Mouse (Mus musculus): ENCODE data around the gene Slc15a1. TPM values are rescaled to one million over a fixed set of nuclear protein-coding genes. Genes with fewer than 3 reads are reported as not detected.

Gene Slc15a1
- polyA plus RNA-seq, 1 experiment from 2014 or later = 0.08 TPM

- H3K9ac ChIP-seq = no peak overlapping the region
- ATAC-seq (ENCODE audit: insufficient number of reproducible peaks, insufficient read depth, low FRiP score, low TSS enrichment, low read depth) = no peak; the same call in 1 of the 2 replicates
- H3K4me2 ChIP-seq = no peak overlapping the region
Observed at GRCm38 (mm10) chr14:121492328-121492727, 12.7 kb downstream of the Slc15a1 start.

DNA sequence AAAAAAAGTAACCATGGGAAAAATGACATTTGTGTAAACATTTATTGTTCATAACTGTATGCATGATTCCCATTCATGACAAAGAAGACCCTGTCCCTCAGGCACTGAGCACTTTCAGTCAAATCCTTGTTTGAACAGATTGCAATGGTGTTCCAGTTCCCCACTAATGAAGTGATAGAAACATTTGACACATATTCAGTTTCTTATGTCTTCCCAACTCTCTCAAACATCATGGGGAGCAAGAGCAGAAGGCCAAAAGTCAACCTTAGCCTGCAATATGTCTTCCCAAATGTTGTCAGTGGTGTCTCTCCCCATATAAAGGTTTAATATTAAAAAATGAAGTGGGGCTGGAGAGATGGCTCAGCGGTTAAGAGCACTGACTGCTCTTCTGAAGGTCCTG is 19.3 kb downstream of the Slc15a1 start:
- Histone ChIP-seq H3K36me3 (no peaks in the 10 kb centered on the region), H3K27ac (no peak overlapping the region), H3K27me3 (no peaks in the 10 kb centered on the region), H3K9me3 (no peaks in the 10 kb centered on the region), H3K4me2 (no peak overlapping the region), H3K4me1 (no peaks in the 10 kb centered on the region), H3K4me3 (no peak overlapping the region), H3K9ac (no peak overlapping the region)
- 82% methylated on average over 1 of the region's 1 CpGs for WGBS
- ATAC-seq (ENCODE audit: insufficient number of reproducible peaks, insufficient read depth, low FRiP score, low TSS enrichment, low read depth) = no peak

More at GRCm38 (mm10) chr14:121492328-121492727, 12.7 kb downstream of the Slc15a1 start:
- Histone ChIP-seq H3K9me3 (no peaks in the 10 kb centered on the region), H3K36me3 (no peaks in the 10 kb centered on the region), H3K4me1 (no peaks in the 10 kb centered on the region), H3K27me3 (peaks cover 10% of the 10 kb centered on the region), H3K27ac (no peak overlapping the region), H3K4me3 (no peak overlapping the region)
- 51% methylated on average over 8 of the region's 8 CpGs for WGBS

DNA sequence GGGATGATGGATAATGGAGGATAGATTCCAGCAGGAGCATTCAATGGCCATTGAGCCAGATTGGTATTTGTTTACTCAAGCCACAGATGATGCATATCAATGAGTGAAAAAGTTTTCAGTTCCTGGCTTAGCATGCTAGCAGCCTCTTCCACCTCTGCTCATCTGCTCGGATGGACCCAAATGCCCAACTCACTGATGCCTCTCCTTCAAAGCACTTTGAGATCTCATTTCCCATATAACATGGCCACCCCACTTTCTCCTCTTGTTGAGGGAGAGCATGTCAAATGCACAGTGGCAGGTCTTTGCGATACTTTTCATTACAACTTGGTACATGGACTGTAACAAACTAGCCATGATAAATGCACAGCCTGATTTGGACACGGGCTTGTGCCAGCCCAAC is 20.6 kb downstream of the Slc15a1 start:
- no peaks in the 10 kb centered on the region for H3K27me3 ChIP-seq
- H3K9ac ChIP-seq = no peak overlapping the region
- no peak overlapping the region for H3K27ac ChIP-seq
- no peaks in the 10 kb centered on the region for H3K36me3 ChIP-seq
- no peaks in the 10 kb centered on the region for H3K4me1 ChIP-seq
- WGBS = 88% methylated on average over 3 of the region's 3 CpGs
- no peaks in the 10 kb centered on the region for H3K9me3 ChIP-seq
- ATAC-seq (ENCODE audit: insufficient number of reproducible peaks, insufficient read depth, low FRiP score, low TSS enrichment, low read depth) = no peak
- H3K4me2 ChIP-seq = no peak overlapping the region
- no peak overlapping the region for H3K4me3 ChIP-seq

DNA sequence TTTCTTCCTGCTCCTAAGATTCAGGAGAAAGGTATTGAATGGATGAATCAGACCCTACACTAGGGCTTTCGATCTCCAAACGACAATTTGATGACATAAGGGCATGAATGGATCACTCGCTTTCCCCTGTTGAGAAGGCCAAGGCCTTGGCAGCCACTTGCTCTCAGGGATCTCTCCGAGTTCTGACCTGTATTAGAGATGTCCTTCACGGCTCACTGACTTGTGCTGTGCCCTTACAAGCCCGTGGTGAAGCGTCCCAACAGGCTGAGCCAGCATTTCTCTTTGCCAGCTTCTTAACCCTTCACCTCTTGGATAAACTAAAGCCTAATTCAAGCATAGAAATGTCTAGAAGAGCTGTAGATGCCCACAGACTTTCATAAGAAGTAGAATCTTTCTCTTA is 22.9 kb downstream of the Slc15a1 start:
- 71% methylated on average over 7 of the region's 7 CpGs for WGBS
- Histone ChIP-seq H3K9me3 (no peaks in the 10 kb centered on the region), H3K4me1 (no peaks in the 10 kb centered on the region), H3K9ac (no peak overlapping the region), H3K36me3 (no peaks in the 10 kb centered on the region), H3K27ac (no peak overlapping the region), H3K4me2 (no peak overlapping the region), H3K4me3 (no peak overlapping the region), H3K27me3 (no peaks in the 10 kb centered on the region)
- ATAC-seq (ENCODE audit: insufficient number of reproducible peaks, insufficient read depth, low FRiP score, low TSS enrichment, low read depth) = no peak

- 78% methylated on average over 2 of the region's 2 CpGs for WGBS
- Histone ChIP-seq H3K9me3 (no peaks in the 10 kb centered on the region), H3K4me2 (no peak overlapping the region), H3K36me3 (no peaks in the 10 kb centered on the region), H3K27me3 (no peaks in the 10 kb centered on the region), H3K27ac (no peak overlapping the region), H3K4me3 (no peak overlapping the region), H3K9ac (no peak overlapping the region), H3K4me1 (no peaks in the 10 kb centered on the region)
- ATAC-seq (ENCODE audit: insufficient number of reproducible peaks, insufficient read depth, low FRiP score, low TSS enrichment, low read depth) = no peak
Observed at GRCm38 (mm10) chr14:121481591-121481990, 23.5 kb downstream of the Slc15a1 start.

DNA sequence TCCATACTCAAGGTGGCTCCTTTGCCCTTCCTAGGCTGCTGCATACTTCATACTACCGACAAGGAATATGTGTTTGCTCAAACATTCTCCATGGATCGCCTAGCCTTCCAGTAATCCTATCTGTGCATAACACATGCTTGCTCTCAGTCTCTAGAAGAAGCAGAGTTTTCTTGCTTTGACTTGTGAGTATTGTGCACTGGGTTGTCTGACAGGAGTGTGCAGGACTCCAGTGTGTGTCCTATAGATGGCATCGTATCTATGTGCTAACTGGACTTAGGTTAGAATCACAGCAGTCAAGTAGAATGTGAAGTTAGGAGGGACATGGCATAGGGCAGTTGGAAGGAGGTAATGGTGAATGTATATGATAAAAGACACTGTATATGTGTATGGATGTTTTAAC is 26.0 kb downstream of the Slc15a1 start:
- Histone ChIP-seq H3K4me2 (no peak overlapping the region), H3K36me3 (no peaks in the 10 kb centered on the region), H3K27me3 (no peaks in the 10 kb centered on the region), H3K4me1 (no peaks in the 10 kb centered on the region), H3K4me3 (no peak overlapping the region), H3K9ac (no peak overlapping the region), H3K27ac (no peak overlapping the region), H3K9me3 (no peaks in the 10 kb centered on the region)
- WGBS = 83% methylated on average over 3 of the region's 3 CpGs
- ATAC-seq (ENCODE audit: insufficient number of reproducible peaks, insufficient read depth, low FRiP score, low TSS enrichment, low read depth) = no peak

- Histone ChIP-seq H3K9me3 (no peaks in the 10 kb centered on the region), H3K4me1 (no peaks in the 10 kb centered on the region), H3K27me3 (no peaks in the 10 kb centered on the region), H3K9ac (no peak overlapping the region), H3K4me3 (no peak overlapping the region), H3K4me2 (no peak overlapping the region), H3K27ac (no peak overlapping the region), H3K36me3 (no peaks in the 10 kb centered on the region)
- WGBS = 82% methylated on average over 14 of the region's 14 CpGs
- no peak for ATAC-seq (ENCODE audit: insufficient number of reproducible peaks, insufficient read depth, low FRiP score, low TSS enrichment, low read depth)
Observed at GRCm38 (mm10) chr14:121477925-121478693, 26.9 kb downstream of the Slc15a1 start.

DNA sequence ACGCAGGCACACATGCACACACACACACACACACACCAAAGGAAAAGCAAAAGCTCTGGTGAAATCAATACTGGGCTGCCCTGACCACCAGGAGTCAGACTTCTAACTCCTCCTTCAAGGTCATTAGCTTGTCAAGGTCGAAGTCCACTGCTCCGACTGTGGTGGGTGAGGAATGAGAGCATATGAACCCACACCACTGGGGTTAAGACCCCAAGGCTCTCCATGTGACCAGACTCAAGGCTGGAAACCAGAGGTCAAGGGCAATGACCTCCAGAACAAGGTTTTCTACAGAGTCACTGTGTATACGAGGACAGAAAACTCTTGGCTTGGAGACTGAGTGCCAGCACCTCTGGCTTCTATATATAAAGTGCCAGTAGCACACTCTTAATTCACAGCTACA is 31.2 kb downstream of the Slc15a1 start:
- H3K27me3 ChIP-seq = no peaks in the 10 kb centered on the region
- no peak for ATAC-seq (ENCODE audit: insufficient number of reproducible peaks, insufficient read depth, low FRiP score, low TSS enrichment, low read depth)
- 69% methylated on average over 4 of the region's 4 CpGs for WGBS

GRCm38 (mm10) chr14:121471545-121472121 is 33.4 kb downstream of the Slc15a1 start:
- H3K27ac ChIP-seq = no peak overlapping the region
- H3K4me2 ChIP-seq = no peak overlapping the region
- H3K9ac ChIP-seq = no peak overlapping the region
- no peaks in the 10 kb centered on the region for H3K9me3 ChIP-seq
- no peak overlapping the region for H3K4me3 ChIP-seq
- H3K27me3 ChIP-seq = no peaks in the 10 kb centered on the region
- ATAC-seq (ENCODE audit: insufficient number of reproducible peaks, insufficient read depth, low FRiP score, low TSS enrichment, low read depth) = no peak
- no peaks in the 10 kb centered on the region for H3K36me3 ChIP-seq
- 72% methylated on average over 11 of the region's 11 CpGs for WGBS
- H3K4me1 ChIP-seq = no peaks in the 10 kb centered on the region

More for the DNA sequence above, 31.2 kb downstream of the Slc15a1 start:
- H3K4me3 ChIP-seq = no peak overlapping the region
- no peak overlapping the region for H3K9ac ChIP-seq
- no peak overlapping the region for H3K27ac ChIP-seq
- no peak overlapping the region for H3K4me2 ChIP-seq
- no peaks in the 10 kb centered on the region for H3K36me3 ChIP-seq
- H3K9me3 ChIP-seq = no peaks in the 10 kb centered on the region
- no peaks in the 10 kb centered on the region for H3K4me1 ChIP-seq

- no peaks in the 10 kb centered on the region for H3K27me3 ChIP-seq
- no peaks in the 10 kb centered on the region for H3K9me3 ChIP-seq
- no peaks in the 10 kb centered on the region for H3K4me1 ChIP-seq
- H3K9ac ChIP-seq = no peak overlapping the region
- H3K4me2 ChIP-seq = no peak overlapping the region
- H3K27ac ChIP-seq = no peak overlapping the region
- H3K4me3 ChIP-seq = no peak overlapping the region
- no peaks in the 10 kb centered on the region for H3K36me3 ChIP-seq
- no peak for ATAC-seq (ENCODE audit: insufficient number of reproducible peaks, insufficient read depth, low FRiP score, low TSS enrichment, low read depth)
Observed at GRCm38 (mm10) chr14:121469601-121470000, 35.5 kb downstream of the Slc15a1 start.

- Histone ChIP-seq H3K27me3 (no peaks in the 10 kb centered on the region), H3K9me3 (no peaks in the 10 kb centered on the region), H3K9ac (no peak overlapping the region), H3K4me2 (no peak overlapping the region), H3K27ac (no peak overlapping the region), H3K4me1 (no peaks in the 10 kb centered on the region), H3K36me3 (no peaks in the 10 kb centered on the region), H3K4me3 (no peak overlapping the region)
- 89% methylated on average over 6 of the region's 6 CpGs for WGBS
- no peak for ATAC-seq (ENCODE audit: insufficient number of reproducible peaks, insufficient read depth, low FRiP score, low TSS enrichment, low read depth)
Observed at GRCm38 (mm10) chr14:121467646-121468045, 37.4 kb downstream of the Slc15a1 start.

DNA sequence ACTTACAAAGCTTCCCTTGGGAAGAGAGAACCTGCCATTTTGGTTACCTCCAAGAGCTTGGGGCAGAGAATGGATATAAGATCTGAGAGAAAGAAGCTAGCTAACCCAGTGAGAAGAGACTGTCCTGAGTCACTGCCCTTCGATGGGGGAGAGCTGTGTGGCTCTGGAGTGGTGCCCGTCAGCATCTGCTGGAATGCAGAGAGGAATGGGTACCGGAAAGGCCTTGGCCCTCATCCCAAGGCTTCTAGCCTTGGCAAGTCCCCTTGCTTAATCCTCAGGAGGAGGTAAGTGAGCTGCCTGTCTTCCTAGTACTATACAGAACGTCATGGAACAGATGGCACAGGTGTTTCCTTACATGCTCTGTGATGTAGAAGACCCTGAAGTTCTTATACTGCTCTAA is 38.6 kb downstream of the Slc15a1 start:
- Histone ChIP-seq H3K4me2 (no peak overlapping the region), H3K4me1 (no peaks in the 10 kb centered on the region), H3K27me3 (no peaks in the 10 kb centered on the region), H3K9me3 (no peaks in the 10 kb centered on the region), H3K4me3 (no peak overlapping the region), H3K9ac (no peak overlapping the region), H3K27ac (no peak overlapping the region), H3K36me3 (no peaks in the 10 kb centered on the region)
- no peak for ATAC-seq (ENCODE audit: insufficient number of reproducible peaks, insufficient read depth, low FRiP score, low TSS enrichment, low read depth)
- WGBS = 80% methylated on average over 4 of the region's 4 CpGs

All from embryonic facial prominence, embryonic 13.5 days (tissue).